Mouse (Mus musculus): ENCODE measurements at regions not wholly inside any gene's neighbourhood (a gene's known extent, or its start where the extent isn't known, plus 50 kb on each side); places are given as distances from the start of the nearest gene placed in this dataset.
A peak's percentile ranks its signal among the peaks of the same experiment; 100 is the strongest.

GRCm38 (mm10) chr19:28732998-28733397, 53.1 kb upstream of the Glis3 start:
- DNase-seq (ENCODE audit: low spot score), result no peak
- H3K4me3 ChIP-seq (replicated peaks; ENCODE audit: low read length), result no peak overlapping the region
- WGBS, result 78% methylated on average over 5 of the region's 5 CpGs
- H3K27me3 ChIP-seq (ENCODE audit: control insufficient read depth, insufficient read depth, low read length), result no peaks in the 10 kb centered on the region
- H3K4me2 ChIP-seq (replicated peaks; ENCODE audit: low read depth, low read length, severe bottlenecking), result no peak overlapping the region
- no peaks in the 10 kb centered on the region for H3K4me1 ChIP-seq (ENCODE audit: control insufficient read depth, insufficient read depth, low read length)
- no peak overlapping the region for H3K9ac ChIP-seq (ENCODE audit: low read depth, low read length, severe bottlenecking)
- no peaks in the 10 kb centered on the region for H3K9me3 ChIP-seq (ENCODE audit: control insufficient read depth, low read length)
- H3K36me3 ChIP-seq (ENCODE audit: control insufficient read depth, insufficient read depth, low read length), result no peaks in the 10 kb centered on the region
- no peak overlapping the region for H3K27ac ChIP-seq (replicated peaks; ENCODE audit: low read depth, low read length)
- ATAC-seq (ENCODE audit: low FRiP score, low read depth), result no peak
- no peak for TF ChIP-seq POLR2A (IDR thresholded peaks at IDR 0.05; ENCODE audit: borderline replicate concordance, extremely low read depth, insufficient read depth, insufficient read length)

GRCm38 (mm10) chr19:28733781-28734180, 53.9 kb upstream of the Glis3 start:
- H3K9me3 ChIP-seq (ENCODE audit: control insufficient read depth, low read length), result no peaks in the 10 kb centered on the region
- no peak for ATAC-seq (ENCODE audit: low FRiP score, low read depth)
- H3K4me3 ChIP-seq (replicated peaks; ENCODE audit: low read length), result no peak overlapping the region
- no peaks in the 10 kb centered on the region for H3K36me3 ChIP-seq (ENCODE audit: control insufficient read depth, insufficient read depth, low read length)
- TF ChIP-seq POLR2A (IDR thresholded peaks at IDR 0.05; ENCODE audit: borderline replicate concordance, extremely low read depth, insufficient read depth, insufficient read length), result no peak
- H3K4me2 ChIP-seq (replicated peaks; ENCODE audit: low read depth, low read length, severe bottlenecking), result no peak overlapping the region
- H3K4me1 ChIP-seq (ENCODE audit: control insufficient read depth, insufficient read depth, low read length), result no peaks in the 10 kb centered on the region
- H3K27ac ChIP-seq (replicated peaks; ENCODE audit: low read depth, low read length), result no peak overlapping the region
- WGBS, result 60% methylated on average over 6 of the region's 6 CpGs
- no peaks in the 10 kb centered on the region for H3K27me3 ChIP-seq (ENCODE audit: control insufficient read depth, insufficient read depth, low read length)
- DNase-seq (ENCODE audit: low spot score), result no peak
- no peak overlapping the region for H3K9ac ChIP-seq (ENCODE audit: low read depth, low read length, severe bottlenecking)

- WGBS, result 72% methylated on average over 5 of the region's 5 CpGs
- no peaks in the 10 kb centered on the region for H3K27me3 ChIP-seq (ENCODE audit: control insufficient read depth, insufficient read depth, low read length)
- TF ChIP-seq POLR2A (IDR thresholded peaks at IDR 0.05; ENCODE audit: borderline replicate concordance, extremely low read depth, insufficient read depth, insufficient read length), result no peak
- no peak overlapping the region for H3K4me2 ChIP-seq (replicated peaks; ENCODE audit: low read depth, low read length, severe bottlenecking)
- H3K36me3 ChIP-seq (ENCODE audit: control insufficient read depth, insufficient read depth, low read length), result no peaks in the 10 kb centered on the region
- no peak overlapping the region for H3K9ac ChIP-seq (ENCODE audit: low read depth, low read length, severe bottlenecking)
- ATAC-seq (ENCODE audit: low FRiP score, low read depth) (no peak), DNase-seq (ENCODE audit: low spot score) (peak; percentile 57)
- no peak overlapping the region for H3K4me3 ChIP-seq (replicated peaks; ENCODE audit: low read length)
- no peak overlapping the region for H3K27ac ChIP-seq (replicated peaks; ENCODE audit: low read depth, low read length)
- H3K9me3 ChIP-seq (ENCODE audit: control insufficient read depth, low read length), result no peaks in the 10 kb centered on the region
- no peaks in the 10 kb centered on the region for H3K4me1 ChIP-seq (ENCODE audit: control insufficient read depth, insufficient read depth, low read length)
These were observed 63.4 kb upstream of the Glis3 start for GRCm38 (mm10) chr19:28743176-28743793.

GRCm38 (mm10) chr19:28745105-28745504, 65.2 kb upstream of the Glis3 start:
- no peaks in the 10 kb centered on the region for H3K36me3 ChIP-seq (ENCODE audit: control insufficient read depth, insufficient read depth, low read length)
- H3K4me1 ChIP-seq (ENCODE audit: control insufficient read depth, insufficient read depth, low read length), result 0 out of 2 replicates have a peak, but pooled peaks cover 3% of the 10 kb centered on the region
- H3K9ac ChIP-seq (ENCODE audit: low read depth, low read length, severe bottlenecking), result no peak overlapping the region
- no peak for TF ChIP-seq POLR2A (IDR thresholded peaks at IDR 0.05; ENCODE audit: borderline replicate concordance, extremely low read depth, insufficient read depth, insufficient read length)
- no peaks in the 10 kb centered on the region for H3K27me3 ChIP-seq (ENCODE audit: control insufficient read depth, insufficient read depth, low read length)
- DNase-seq (ENCODE audit: low spot score) (no peak), ATAC-seq (ENCODE audit: low FRiP score, low read depth) (no peak)
- H3K4me2 ChIP-seq (replicated peaks; ENCODE audit: low read depth, low read length, severe bottlenecking), result no peak overlapping the region
- no peak overlapping the region for H3K4me3 ChIP-seq (replicated peaks; ENCODE audit: low read length)
- no peaks in the 10 kb centered on the region for H3K9me3 ChIP-seq (ENCODE audit: control insufficient read depth, low read length)
- WGBS, result 89% methylated on average over 2 of the region's 2 CpGs
- no peak overlapping the region for H3K27ac ChIP-seq (replicated peaks; ENCODE audit: low read depth, low read length)

- no peaks in the 10 kb centered on the region for H3K9me3 ChIP-seq (ENCODE audit: control insufficient read depth, low read length)
- no peak overlapping the region for H3K9ac ChIP-seq (ENCODE audit: low read depth, low read length, severe bottlenecking)
- H3K27me3 ChIP-seq (ENCODE audit: control insufficient read depth, insufficient read depth, low read length), result no peaks in the 10 kb centered on the region
- ATAC-seq (ENCODE audit: low FRiP score, low read depth) (no peak), DNase-seq (ENCODE audit: low spot score) (no peak)
- WGBS, result 61% methylated on average over 8 of the region's 8 CpGs
- 0 out of 2 replicates have a peak, but pooled peaks cover 3% of the 10 kb centered on the region for H3K4me1 ChIP-seq (ENCODE audit: control insufficient read depth, insufficient read depth, low read length)
- H3K4me2 ChIP-seq (replicated peaks; ENCODE audit: low read depth, low read length, severe bottlenecking), result no peak overlapping the region
- H3K27ac ChIP-seq (replicated peaks; ENCODE audit: low read depth, low read length), result no peak overlapping the region
- no peak overlapping the region for H3K4me3 ChIP-seq (replicated peaks; ENCODE audit: low read length)
- no peaks in the 10 kb centered on the region for H3K36me3 ChIP-seq (ENCODE audit: control insufficient read depth, insufficient read depth, low read length)
- no peak for TF ChIP-seq POLR2A (IDR thresholded peaks at IDR 0.05; ENCODE audit: borderline replicate concordance, extremely low read depth, insufficient read depth, insufficient read length)
These were observed 65.7 kb upstream of the Glis3 start for GRCm38 (mm10) chr19:28745534-28745933.

All from limb, embryonic 14.5 days (tissue).